Mouse (Mus musculus) embryonic facial prominence, embryonic 11.5 days (tissue): ENCODE data around the gene Inpp5e. TPM values are rescaled to one million over a fixed set of nuclear protein-coding genes. Genes with fewer than 3 reads are reported as not detected.
A peak's percentile ranks its signal among the peaks of the same experiment; 100 is the strongest.

Experiments used
- ATAC-seq: fragments of 200-750 bp; cut with Nextera tagmentation; replicated peaks from 2 replicates; pipeline ENCODE4 v1.8.0; 2017; ENCODE audit warnings: low read depth; ENCODE audit not compliant: insufficient number of reproducible peaks, low FRiP score, low TSS enrichment
- DNase-seq: peaks from one replicate; pipeline ENCODE4 v3.0.0-alpha.2; 2015; ENCODE audit warnings: low spot score
- H3K27ac ChIP-seq: fragments of 300-500 bp; sonication (generic); replicated peaks from 2 replicates; pipeline ENCODE4 v1.5.1; 2014; ENCODE audit warnings: mild to moderate bottlenecking, low read depth, low read length, control low read depth
- H3K27me3 ChIP-seq: fragments of 300-500 bp; sonication (generic); 2 replicates; pipeline ENCODE4 v1.6.1; 2014; ENCODE audit warnings: mild to moderate bottlenecking, low read length, moderate library complexity, mixed read lengths; ENCODE audit not compliant: control insufficient read depth, insufficient read depth
- H3K36me3 ChIP-seq: fragments of 300-500 bp; sonication (generic); replicated peaks from 2 replicates; pipeline ENCODE4 v1.6.1; 2014; ENCODE audit warnings: low read depth, mild to moderate bottlenecking, low read length, moderate library complexity, mixed read lengths; ENCODE audit not compliant: control insufficient read depth, insufficient read depth
- H3K4me1 ChIP-seq: fragments of 300-500 bp; sonication (generic); 2 replicates; pipeline ENCODE4 v1.6.1; 2014; ENCODE audit warnings: low read length, mixed read lengths; ENCODE audit not compliant: control insufficient read depth, insufficient read depth
- H3K4me2 ChIP-seq: fragments of 300-500 bp; sonication (generic); 2 replicates; pipeline ENCODE4 v1.6.1; 2014; ENCODE audit warnings: low read depth, mild to moderate bottlenecking, control low read depth, low read length, moderate library complexity
- H3K4me3 ChIP-seq: fragments of 300-500 bp; sonication (generic); 2 replicates; pipeline ENCODE4 v1.5.1; 2014; ENCODE audit warnings: low read depth, low read length, control low read depth
- H3K9ac ChIP-seq: fragments of 300-500 bp; sonication (generic); replicated peaks from 2 replicates; pipeline ENCODE4 v1.6.1; 2014; ENCODE audit warnings: mild to moderate bottlenecking, control low read depth, low read length
- H3K9me3 ChIP-seq: fragments of 300-500 bp; sonication (generic); replicated peaks from 2 replicates; pipeline ENCODE4 v1.6.1; 2016; ENCODE audit warnings: mild to moderate bottlenecking, low read length, inconsistent platforms, mixed read lengths; ENCODE audit not compliant: control insufficient read depth
- WGBS: fragments of 180-500 bp; shearing (Covaris S2); extraction: QIAGEN DNeasy Blood & Tissue Kit; methylation state at CpG from one replicate; pipeline ENCODE4 v1.1.7; 2014; 5-methylcytosine and 5-hydroxymethylcytosine counted together
- polyA plus RNA-seq: library from polyadenylated mRNA; unstranded; fragments of >200 nt; fragmentation: Nextera tagmentation; extraction: Ambion mirVana; gene quantifications from 2 replicates; pipeline ENCODE4 v1.2.1, GENCODE M21; 2014

The Inpp5e gene
- polyA plus RNA-seq, 1 experiment from 2014 or later: 19.0 TPM

GRCm38 (mm10) chr2:26410931-26411411 is 2.0 kb upstream of the Inpp5e start:
- no peak overlapping the region for H3K9ac ChIP-seq
- WGBS: 74% methylated on average over 5 of the region's 5 CpGs
- H3K4me2 ChIP-seq: no peak overlapping the region
- no peak overlapping the region for H3K27ac ChIP-seq
- no peak for DNase-seq
- no peak for ATAC-seq
- H3K4me1 ChIP-seq: peaks cover 5% of the 10 kb centered on the region; the same call in 1 of the 2 replicates
- H3K27me3 ChIP-seq: no peaks in the 10 kb centered on the region
- peaks cover 3% of the 10 kb centered on the region for H3K36me3 ChIP-seq
- H3K4me3 ChIP-seq: no peak overlapping the region
- H3K9me3 ChIP-seq: no peaks in the 10 kb centered on the region

GRCm38 (mm10) chr2:26410091-26410490 is 1.1 kb upstream of the Inpp5e start:
- Histone ChIP-seq H3K4me1 (peaks cover 5% of the 10 kb centered on the region; the same call in 1 of the 2 replicates), H3K36me3 (peaks cover under 1% of the 10 kb centered on the region), H3K4me2 (no peak overlapping the region), H3K4me3 (no peak overlapping the region), H3K9ac (no peak overlapping the region), H3K27ac (no peak overlapping the region), H3K9me3 (no peaks in the 10 kb centered on the region), H3K27me3 (no peaks in the 10 kb centered on the region)
- 77% methylated on average over 5 of the region's 5 CpGs for WGBS
- no peak for ATAC-seq
- no peak for DNase-seq

GRCm38 (mm10) chr2:26409362-26409761 is 359 bp upstream of the Inpp5e start:
- H3K9ac ChIP-seq: no peak overlapping the region
- peak overlapping the region; percentile 92 for H3K4me3 ChIP-seq
- H3K9me3 ChIP-seq: no peaks in the 10 kb centered on the region
- no peak overlapping the region for H3K4me2 ChIP-seq
- H3K36me3 ChIP-seq: no peaks in the 10 kb centered on the region
- H3K27ac ChIP-seq: no peak overlapping the region
- H3K4me1 ChIP-seq: peaks cover 5% of the 10 kb centered on the region; the same call in 1 of the 2 replicates
- WGBS: 60% methylated on average over 3 of the region's 3 CpGs
- DNase-seq: no peak
- H3K27me3 ChIP-seq: no peaks in the 10 kb centered on the region
- no peak for ATAC-seq

- no peak overlapping the region for H3K4me2 ChIP-seq
- H3K4me1 ChIP-seq: peaks cover 5% of the 10 kb centered on the region; the same call in 1 of the 2 replicates
- ATAC-seq: no peak
- H3K9ac ChIP-seq: no peak overlapping the region
- no peak overlapping the region for H3K4me3 ChIP-seq
- 79% methylated on average over 8 of the region's 8 CpGs for WGBS
- H3K27me3 ChIP-seq: no peaks in the 10 kb centered on the region
- no peaks in the 10 kb centered on the region for H3K9me3 ChIP-seq
- peaks cover 11% of the 10 kb centered on the region for H3K36me3 ChIP-seq
- no peak overlapping the region for H3K27ac ChIP-seq
- DNase-seq: no peak
Measured at GRCm38 (mm10) chr2:26403306-26403705, 5.7 kb downstream of the Inpp5e start.

- Histone ChIP-seq H3K9ac (no peak overlapping the region), H3K27me3 (no peaks in the 10 kb centered on the region), H3K4me3 (no peak overlapping the region), H3K4me2 (no peak overlapping the region), H3K27ac (no peak overlapping the region), H3K4me1 (no peaks in the 10 kb centered on the region), H3K36me3 (peaks cover 11% of the 10 kb centered on the region), H3K9me3 (no peaks in the 10 kb centered on the region)
- DNase-seq: no peak
- no peak for ATAC-seq
- WGBS: 76% methylated on average over 1 of the region's 1 CpGs
Measured at GRCm38 (mm10) chr2:26402265-26402664, 6.7 kb downstream of the Inpp5e start.

GRCm38 (mm10) chr2:26401023-26401422 is 8.0 kb downstream of the Inpp5e start:
- Histone ChIP-seq H3K27ac (no peak overlapping the region), H3K36me3 (peaks cover 19% of the 10 kb centered on the region), H3K4me3 (no peak overlapping the region), H3K4me2 (no peak overlapping the region), H3K27me3 (no peaks in the 10 kb centered on the region), H3K9ac (no peak overlapping the region), H3K9me3 (no peaks in the 10 kb centered on the region), H3K4me1 (no peaks in the 10 kb centered on the region)
- no peak for ATAC-seq
- DNase-seq: no peak
- WGBS: 90% methylated on average over 4 of the region's 4 CpGs

GRCm38 (mm10) chr2:26400296-26400695 is 8.7 kb downstream of the Inpp5e start:
- H3K36me3 ChIP-seq: peaks cover 25% of the 10 kb centered on the region
- 88% methylated on average over 5 of the region's 5 CpGs for WGBS
- no peak overlapping the region for H3K9ac ChIP-seq
- H3K27me3 ChIP-seq: no peaks in the 10 kb centered on the region
- no peak overlapping the region for H3K4me3 ChIP-seq
- ATAC-seq (no peak), DNase-seq (no peak)
- no peaks in the 10 kb centered on the region for H3K9me3 ChIP-seq
- H3K4me1 ChIP-seq: no peaks in the 10 kb centered on the region
- no peak overlapping the region for H3K27ac ChIP-seq
- no peak overlapping the region for H3K4me2 ChIP-seq

- Histone ChIP-seq H3K4me1 (no peaks in the 10 kb centered on the region), H3K4me2 (no peak overlapping the region), H3K27me3 (no peaks in the 10 kb centered on the region), H3K9ac (no peak overlapping the region), H3K4me3 (no peak overlapping the region), H3K27ac (no peak overlapping the region), H3K9me3 (no peaks in the 10 kb centered on the region), H3K36me3 (peaks cover 31% of the 10 kb centered on the region)
- WGBS: 90% methylated on average over 5 of the region's 5 CpGs
- ATAC-seq: no peak
- DNase-seq: no peak
Measured at GRCm38 (mm10) chr2:26399647-26400046, 9.4 kb downstream of the Inpp5e start.
